Mouse (Mus musculus) intestine, embryonic 16.5 days (tissue): ENCODE measurements around the gene Slc6a11. TPM values are rescaled to one million over a fixed set of nuclear protein-coding genes. Genes with fewer than 3 reads are reported as not detected.

Experiments
- ATAC-seq: fragments of 200-750 bp; cut with Nextera tagmentation; 2 replicates; pipeline ENCODE4 v1.8.0; 2017; ENCODE audit warnings: moderate TSS enrichment, moderate library complexity
- H3K27ac ChIP-seq: fragments of 300-500 bp; sonication (generic); 2 replicates; pipeline ENCODE4 v1.5.1; 2014; ENCODE audit warnings: mild to moderate bottlenecking, low read length
- H3K27me3 ChIP-seq: fragments of 300-500 bp; sonication (generic); replicated peaks from 2 replicates; pipeline ENCODE4 v1.6.1; 2014; ENCODE audit warnings: low read length, control low read depth, mixed read lengths; ENCODE audit not compliant: control insufficient read depth, insufficient read depth
- H3K36me3 ChIP-seq: fragments of 300-500 bp; sonication (generic); 2 replicates; pipeline ENCODE4 v1.6.1; 2014; ENCODE audit warnings: low read length, control low read depth; ENCODE audit not compliant: control insufficient read depth, insufficient read depth
- H3K4me1 ChIP-seq: fragments of 300-500 bp; sonication (generic); 2 replicates; pipeline ENCODE4 v1.6.1; 2014; ENCODE audit warnings: low read length, control low read depth, mixed read lengths; ENCODE audit not compliant: control insufficient read depth, insufficient read depth
- H3K4me2 ChIP-seq: fragments of 300-500 bp; sonication (generic); 2 replicates; pipeline ENCODE4 v1.6.1; 2014; ENCODE audit warnings: low read depth, low read length, control low read depth
- H3K4me3 ChIP-seq: fragments of 300-500 bp; sonication (generic); 2 replicates; pipeline ENCODE4 v1.5.1; 2014; ENCODE audit warnings: mild to moderate bottlenecking, low read length
- H3K9ac ChIP-seq: fragments of 300-500 bp; sonication (generic); 2 replicates; pipeline ENCODE4 v1.6.1; 2014; ENCODE audit warnings: low read depth, low read length
- H3K9me3 ChIP-seq: fragments of 300-500 bp; sonication (generic); 2 replicates; pipeline ENCODE4 v1.6.1; 2016; ENCODE audit warnings: low read length, control low read depth; ENCODE audit not compliant: control insufficient read depth
- WGBS: fragments of 180-500 bp; shearing (Covaris S2); extraction: QIAGEN DNeasy Blood & Tissue Kit; methylation state at CpG from one replicate; pipeline ENCODE4 v1.1.7; 2014; 5-methylcytosine and 5-hydroxymethylcytosine counted together
- polyA plus RNA-seq: library from polyadenylated mRNA; unstranded; fragments of >200 nt; fragmentation: Nextera tagmentation; extraction: Ambion mirVana; gene quantifications from 2 replicates; pipeline ENCODE4 v1.2.1, GENCODE M21; 2015

The Slc6a11 gene
- polyA plus RNA-seq, 1 experiment from 2014 or later, result 0.12 TPM

- Histone ChIP-seq H3K27ac (no peak overlapping the region), H3K4me3 (no peak overlapping the region), H3K9ac (no peak overlapping the region), H3K4me2 (no peak overlapping the region), H3K27me3 (no peaks in the 10 kb centered on the region), H3K36me3 (no peaks in the 10 kb centered on the region), H3K9me3 (no peaks in the 10 kb centered on the region; the same call in 1 of the 2 replicates), H3K4me1 (no peaks in the 10 kb centered on the region)
- ATAC-seq, result no peak
- 87% methylated on average over 3 of the region's 3 CpGs for WGBS
These were observed 73.5 kb downstream of the Slc6a11 start for GRCm38 (mm10) chr6:114204557-114204956.

GRCm38 (mm10) chr6:114208296-114208695 is 77.3 kb downstream of the Slc6a11 start:
- Histone ChIP-seq H3K4me2 (no peak overlapping the region), H3K4me3 (no peak overlapping the region), H3K4me1 (no peaks in the 10 kb centered on the region), H3K36me3 (no peaks in the 10 kb centered on the region), H3K9ac (no peak overlapping the region), H3K27ac (no peak overlapping the region), H3K27me3 (no peaks in the 10 kb centered on the region), H3K9me3 (no peaks in the 10 kb centered on the region; the same call in 1 of the 2 replicates)
- no peak for ATAC-seq
- 96% methylated on average over 2 of the region's 2 CpGs for WGBS

- H3K4me3 ChIP-seq, result no peak overlapping the region
- H3K27ac ChIP-seq, result no peak overlapping the region
- H3K9ac ChIP-seq, result no peak overlapping the region
- H3K4me2 ChIP-seq, result no peak overlapping the region
- H3K9me3 ChIP-seq, result no peaks in the 10 kb centered on the region
- no peaks in the 10 kb centered on the region for H3K36me3 ChIP-seq
- no peak for ATAC-seq
- no peaks in the 10 kb centered on the region for H3K27me3 ChIP-seq
- WGBS, result 73% methylated on average over 4 of the region's 4 CpGs
- H3K4me1 ChIP-seq, result no peaks in the 10 kb centered on the region
These were observed 83.4 kb downstream of the Slc6a11 start for GRCm38 (mm10) chr6:114214393-114214792.

GRCm38 (mm10) chr6:114216741-114217414 is 85.8 kb downstream of the Slc6a11 start:
- no peak overlapping the region for H3K9ac ChIP-seq
- WGBS, result 58% methylated on average over 13 of the region's 13 CpGs
- H3K36me3 ChIP-seq, result no peaks in the 10 kb centered on the region
- no peaks in the 10 kb centered on the region for H3K4me1 ChIP-seq
- H3K27me3 ChIP-seq, result no peaks in the 10 kb centered on the region
- no peak overlapping the region for H3K4me2 ChIP-seq
- no peak overlapping the region for H3K4me3 ChIP-seq
- no peaks in the 10 kb centered on the region for H3K9me3 ChIP-seq
- H3K27ac ChIP-seq, result no peak overlapping the region
- ATAC-seq, result no peak

- 20% methylated on average over 4 of the region's 4 CpGs for WGBS
- Histone ChIP-seq H3K27me3 (no peaks in the 10 kb centered on the region), H3K4me1 (no peaks in the 10 kb centered on the region), H3K9ac (no peak overlapping the region), H3K9me3 (no peaks in the 10 kb centered on the region), H3K36me3 (no peaks in the 10 kb centered on the region), H3K27ac (no peak overlapping the region), H3K4me3 (no peak overlapping the region), H3K4me2 (no peak overlapping the region)
- ATAC-seq, result no peak
These were observed 93.4 kb downstream of the Slc6a11 start for GRCm38 (mm10) chr6:114224399-114224798.

GRCm38 (mm10) chr6:114227378-114227777 is 96.3 kb downstream of the Slc6a11 start:
- H3K4me3 ChIP-seq, result no peak overlapping the region
- WGBS, result 1% methylated on average over 2 of the region's 2 CpGs
- no peaks in the 10 kb centered on the region for H3K27me3 ChIP-seq
- H3K9ac ChIP-seq, result no peak overlapping the region
- H3K36me3 ChIP-seq, result no peaks in the 10 kb centered on the region
- no peak for ATAC-seq
- H3K4me2 ChIP-seq, result no peak overlapping the region
- H3K27ac ChIP-seq, result no peak overlapping the region
- H3K4me1 ChIP-seq, result no peaks in the 10 kb centered on the region
- H3K9me3 ChIP-seq, result no peaks in the 10 kb centered on the region

- no peaks in the 10 kb centered on the region for H3K36me3 ChIP-seq
- WGBS, result 62% methylated on average over 3 of the region's 3 CpGs
- no peak overlapping the region for H3K27ac ChIP-seq
- no peak overlapping the region for H3K4me3 ChIP-seq
- no peaks in the 10 kb centered on the region for H3K4me1 ChIP-seq
- no peak overlapping the region for H3K9ac ChIP-seq
- H3K27me3 ChIP-seq, result no peaks in the 10 kb centered on the region
- H3K9me3 ChIP-seq, result no peaks in the 10 kb centered on the region
- ATAC-seq, result no peak
- no peak overlapping the region for H3K4me2 ChIP-seq
These were observed 97.2 kb downstream of the Slc6a11 start for GRCm38 (mm10) chr6:114228196-114228595.

- WGBS, result 23% methylated on average over 5 of the region's 6 CpGs
- H3K4me1 ChIP-seq, result no peaks in the 10 kb centered on the region
- H3K9me3 ChIP-seq, result no peaks in the 10 kb centered on the region
- H3K27me3 ChIP-seq, result peaks cover 6% of the 10 kb centered on the region; the same call in 1 of the 2 replicates
- no peak overlapping the region for H3K9ac ChIP-seq
- no peak for ATAC-seq
- H3K4me2 ChIP-seq, result no peak overlapping the region
- H3K27ac ChIP-seq, result no peak overlapping the region
- H3K36me3 ChIP-seq, result no peaks in the 10 kb centered on the region
- H3K4me3 ChIP-seq, result no peak overlapping the region
These were observed 108.0 kb downstream of the Slc6a11 start for GRCm38 (mm10) chr6:114238892-114239644.

- Histone ChIP-seq H3K9ac (no peak overlapping the region), H3K4me3 (no peak overlapping the region), H3K36me3 (no peaks in the 10 kb centered on the region), H3K27ac (no peak overlapping the region), H3K4me2 (no peak overlapping the region), H3K4me1 (no peaks in the 10 kb centered on the region), H3K9me3 (no peaks in the 10 kb centered on the region), H3K27me3 (no peaks in the 10 kb centered on the region)
- WGBS, result 82% methylated on average over 11 of the region's 11 CpGs
- no peak for ATAC-seq
These were observed 114.6 kb downstream of the Slc6a11 start for GRCm38 (mm10) chr6:114245665-114246064.
